Mouse (Mus musculus) kidney, adult 18-20 months (tissue): ENCODE measurements around the gene Uaca.
"Not testable (repeated sequence)": the region's sequence is repeated elsewhere in the genome, so short reads cannot be mapped to it uniquely, and the experiment has no call there.

ENCODE experiments used
- DNase-seq: peaks from one replicate; pipeline ENCODE4 v3.0.0; 2021

The Uaca gene

DNA sequence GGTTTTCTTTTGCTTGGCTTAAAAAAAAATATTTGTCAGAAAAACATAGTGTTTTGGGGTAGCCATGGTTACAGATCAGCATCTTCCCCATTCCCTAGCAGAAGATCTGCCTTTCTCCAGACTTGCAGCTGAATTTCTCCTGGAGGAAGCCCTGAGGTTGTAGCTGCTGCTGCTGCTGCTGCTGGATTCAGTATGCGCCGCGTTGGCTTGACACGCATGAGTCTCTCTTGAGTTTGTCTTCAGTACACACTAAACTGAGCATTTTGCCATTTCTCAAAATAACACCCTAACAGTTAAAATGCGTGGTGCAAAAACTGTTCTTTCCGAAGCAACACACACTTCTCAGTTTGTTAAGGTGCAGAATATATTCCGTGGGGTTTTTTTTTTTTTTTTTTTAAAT lies 1.7 kb downstream of the Uaca start:
- DNase-seq, result no peak

DNA sequence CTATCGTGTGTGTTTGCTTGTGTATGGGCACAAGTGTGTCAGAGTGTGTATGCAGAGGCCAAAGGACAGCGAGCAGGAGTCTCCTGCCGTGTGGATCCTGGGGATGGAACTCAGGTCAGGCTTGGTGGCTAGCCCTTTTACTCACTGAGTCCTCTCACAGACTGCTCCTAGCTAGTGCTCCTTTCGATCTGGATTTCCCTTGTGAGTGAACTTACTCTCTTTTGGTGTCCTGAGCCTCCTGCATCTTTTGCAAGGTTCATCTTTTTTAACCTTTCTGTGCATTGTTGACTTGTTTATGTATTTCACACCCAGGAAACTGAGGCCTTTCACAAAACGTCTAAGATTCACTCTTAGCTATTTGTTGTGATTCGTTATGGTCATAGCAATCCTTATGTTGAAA lies 2.8 kb downstream of the Uaca start:
- no peak for DNase-seq

DNA sequence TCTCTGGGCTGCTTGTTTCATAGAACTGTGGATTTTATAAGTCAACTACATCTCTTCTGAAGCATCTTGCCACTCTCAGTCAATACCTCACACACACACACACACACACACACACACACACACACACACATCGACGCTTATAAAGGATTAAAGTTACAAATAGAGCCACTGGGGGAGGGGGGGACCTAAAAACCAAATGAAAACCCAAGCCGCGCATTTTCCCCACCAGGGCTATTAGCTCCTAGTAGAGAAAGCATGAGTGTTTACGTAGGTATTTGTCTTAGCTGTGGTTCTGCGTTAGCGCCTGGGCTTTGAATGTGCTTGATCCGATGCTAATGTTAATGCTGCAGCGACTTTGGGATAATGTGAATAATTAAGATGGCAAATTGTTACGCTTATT lies 4.7 kb downstream of the Uaca start:
- no peak for DNase-seq

DNA sequence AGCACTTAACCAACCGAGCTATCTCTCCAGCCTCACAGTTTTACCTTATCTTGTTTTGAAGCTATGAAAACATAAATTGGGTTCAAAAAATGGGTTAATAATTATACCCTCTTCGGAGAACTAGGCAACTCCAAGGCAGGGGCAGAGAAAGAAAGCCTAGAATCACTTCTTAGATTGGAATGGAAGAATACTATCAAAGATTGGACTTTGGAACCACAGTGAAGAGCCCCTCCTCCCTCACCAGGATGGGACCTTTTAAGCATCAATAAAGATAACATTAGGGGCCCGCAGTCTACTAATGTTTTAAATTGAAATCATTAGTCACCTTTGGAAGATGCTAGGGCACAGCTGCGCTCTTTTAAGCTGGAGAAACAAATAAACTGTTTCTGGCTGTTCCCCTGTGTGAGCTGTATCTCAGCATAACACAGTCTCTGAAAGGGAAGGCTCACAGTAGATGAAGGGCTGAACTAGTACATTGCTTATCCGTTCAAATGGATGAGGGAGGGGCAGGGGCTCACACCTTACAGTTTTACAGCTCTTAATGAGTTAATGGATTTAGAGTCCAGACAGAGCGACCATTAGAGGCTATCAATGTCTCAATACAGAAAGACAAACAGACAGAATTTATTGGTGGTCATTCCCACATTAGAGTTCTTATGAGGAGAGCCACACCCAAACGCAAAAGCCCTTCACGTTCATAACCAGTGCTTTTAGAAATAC lies 6.5 kb downstream of the Uaca start:
- DNase-seq, result no peak

DNA sequence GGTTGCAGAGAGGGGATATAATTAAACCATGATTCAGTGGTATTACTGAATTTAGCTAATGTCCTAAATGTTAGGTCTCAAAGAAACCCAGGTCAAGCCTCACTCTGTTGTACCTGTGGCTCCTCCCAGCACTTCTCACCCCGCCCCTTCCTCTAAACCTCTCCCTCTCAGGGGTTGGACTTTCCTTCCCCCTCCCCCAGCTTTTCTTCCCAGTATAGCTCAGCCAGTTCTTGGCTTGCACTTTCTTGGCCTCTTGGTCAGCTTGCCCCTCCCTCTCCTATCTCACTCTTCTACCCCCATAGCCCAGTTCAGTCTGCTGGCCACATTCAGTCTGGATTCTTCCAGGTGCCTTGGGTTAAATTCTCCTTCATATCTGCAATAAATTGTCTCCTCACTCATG lies 7.4 kb downstream of the Uaca start:
- DNase-seq, result no peak

DNA sequence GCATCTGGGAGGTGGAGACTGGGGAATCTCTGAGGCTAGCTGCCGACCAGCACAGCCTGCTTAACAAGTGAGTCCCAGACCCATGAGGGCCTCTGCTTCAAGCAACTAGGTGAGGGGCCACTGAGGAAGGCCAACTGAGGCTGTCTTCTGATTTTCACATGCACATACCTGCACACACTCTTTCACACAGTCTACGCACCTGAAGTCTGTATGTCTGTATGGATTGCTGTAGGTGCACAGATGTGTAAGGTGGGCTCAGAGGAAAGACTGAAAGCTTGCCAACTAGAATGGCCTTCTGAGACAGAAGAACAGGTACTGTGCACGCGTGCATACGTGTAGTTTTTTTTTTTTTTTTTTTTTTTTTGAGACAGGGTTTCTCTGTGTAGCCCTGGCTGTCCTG lies 8.0 kb downstream of the Uaca start:
- no peak for DNase-seq

DNA sequence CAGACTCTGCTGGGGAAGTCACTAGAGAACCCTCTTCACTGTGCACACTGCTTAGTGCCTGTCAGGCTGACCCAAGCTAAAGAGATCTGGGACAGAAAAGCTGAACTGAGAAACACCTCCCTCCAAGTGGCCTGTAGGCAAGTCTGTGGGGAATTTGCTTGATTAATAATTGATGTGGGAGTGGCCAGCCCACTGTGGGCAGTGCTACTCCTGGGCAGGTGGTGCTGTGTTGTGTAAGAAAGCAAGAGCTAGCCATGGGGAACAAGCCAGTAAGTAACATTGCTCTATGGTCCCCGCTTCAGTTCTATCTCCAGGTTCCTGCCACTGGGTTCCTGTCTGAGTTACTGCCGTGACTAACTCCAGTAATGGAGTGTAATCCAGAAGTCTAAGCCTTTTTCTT lies 11.7 kb downstream of the Uaca start:
- peak; percentile 54 for DNase-seq

DNA sequence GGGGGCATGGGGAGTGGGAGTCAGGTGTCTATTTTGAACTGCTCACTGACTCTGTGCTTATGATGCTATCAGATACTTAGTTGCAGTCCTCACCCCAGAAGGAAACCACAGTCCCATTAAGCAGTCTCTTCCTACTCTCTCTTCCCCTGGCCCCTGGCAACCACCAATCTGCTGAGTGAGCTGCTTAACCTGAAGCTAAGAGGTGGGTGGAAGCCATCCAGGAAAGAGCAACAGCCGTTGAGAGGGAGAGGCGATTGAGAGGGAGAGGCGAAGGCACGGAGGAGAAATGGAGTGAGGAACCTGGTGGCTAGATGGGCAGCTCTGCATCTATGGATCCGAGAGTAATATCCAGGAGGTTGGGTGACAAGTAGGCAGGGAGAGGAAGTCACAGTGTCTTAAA lies 13.7 kb downstream of the Uaca start:
- DNase-seq, result no peak

DNA sequence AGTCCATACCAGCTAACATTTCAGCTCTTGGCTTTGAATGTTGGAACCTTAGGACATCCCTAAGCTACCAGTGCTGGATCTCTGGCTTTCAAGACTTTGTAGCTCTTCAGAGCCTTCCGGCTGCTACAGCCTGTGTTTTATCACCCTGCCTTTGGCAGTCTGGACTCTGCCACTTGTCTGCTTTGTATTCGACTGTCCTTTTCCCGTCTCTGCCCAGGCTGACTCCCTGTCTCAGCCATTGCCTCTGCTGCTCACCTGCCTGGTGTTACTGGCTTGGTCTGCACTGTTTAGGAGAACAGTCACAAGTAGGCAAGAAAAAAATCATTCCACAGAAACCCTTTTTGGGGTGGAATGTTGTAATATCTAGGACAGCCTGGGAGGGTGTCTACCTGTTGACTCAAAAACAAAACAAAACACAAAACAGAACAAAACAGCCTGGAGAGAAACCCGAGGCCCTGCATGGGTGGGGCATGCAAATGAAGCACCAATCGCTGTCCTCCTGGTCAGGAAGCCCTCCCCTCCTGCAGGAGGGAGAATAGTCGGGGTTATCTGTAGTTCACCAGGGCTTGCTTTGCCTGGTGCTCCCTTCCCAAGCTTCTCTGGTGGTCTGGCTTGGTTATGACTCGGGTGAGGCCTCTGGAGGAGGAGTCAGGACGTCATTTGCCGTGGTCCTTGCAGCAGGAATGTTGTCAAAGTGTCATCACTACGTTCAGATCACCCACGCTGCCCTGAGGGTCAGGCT lies 19.0 kb downstream of the Uaca start:
- DNase-seq, result peak; percentile 45

DNA sequence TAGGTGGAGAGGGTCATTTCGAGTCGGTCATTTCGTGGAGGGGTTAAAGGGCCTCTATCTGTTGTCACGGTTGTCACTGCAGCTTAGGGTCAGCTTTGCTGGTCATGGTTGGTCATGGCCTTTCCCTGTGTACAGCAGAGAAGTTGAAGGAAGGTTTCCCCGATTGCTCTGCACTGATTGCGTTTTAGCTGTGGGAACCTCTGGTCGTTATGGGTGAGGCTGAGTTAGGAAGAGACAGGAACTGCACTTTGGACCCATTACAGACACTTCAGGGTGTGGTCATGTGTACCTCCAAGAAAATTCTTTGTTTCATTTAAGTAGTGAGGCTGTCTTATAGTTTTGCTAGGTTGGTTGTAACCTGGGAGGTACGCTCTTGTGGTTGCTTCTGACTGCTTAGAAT lies 21.2 kb downstream of the Uaca start:
- DNase-seq, result no peak

DNA sequence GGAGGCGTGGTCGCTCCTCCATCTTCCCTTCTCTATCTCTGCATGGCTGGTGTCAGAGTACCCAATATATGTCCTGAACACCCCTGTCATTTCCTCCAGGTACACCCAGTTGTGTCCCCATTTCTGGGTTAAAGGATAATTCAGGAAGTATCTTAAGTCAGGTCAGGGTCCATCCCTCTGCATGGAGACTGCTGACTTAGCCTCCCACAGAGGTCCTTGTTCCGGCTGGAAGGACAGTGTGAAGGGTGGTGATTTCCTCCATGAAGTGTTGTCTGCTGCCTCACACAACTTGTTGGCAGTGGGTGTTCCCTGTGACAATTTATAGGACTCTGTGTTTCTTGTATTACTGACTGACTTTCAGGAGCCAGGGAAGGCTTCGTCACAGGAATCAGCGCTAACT lies 23.2 kb downstream of the Uaca start:
- DNase-seq, result peak; percentile 50

DNA sequence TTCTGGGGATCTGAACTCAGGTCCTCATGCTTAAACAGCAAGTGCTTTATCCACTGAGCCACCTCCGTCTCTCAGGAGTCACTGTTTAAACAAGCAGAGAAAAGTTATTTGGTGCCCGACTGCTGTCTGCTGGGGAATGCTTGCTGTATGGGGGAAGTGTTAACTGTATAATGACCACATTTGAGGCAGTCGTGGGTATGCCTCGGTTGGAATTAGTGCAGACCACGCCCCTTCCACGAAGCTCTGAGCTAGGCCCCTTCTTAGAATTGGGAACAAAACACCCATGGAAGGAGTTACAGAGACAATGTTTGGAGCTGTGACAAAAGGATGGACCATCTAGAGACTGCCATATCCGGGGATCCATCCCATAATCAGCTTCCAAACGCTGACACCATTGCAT lies 24.2 kb downstream of the Uaca start:
- DNase-seq, result not testable (repeated sequence)

DNA sequence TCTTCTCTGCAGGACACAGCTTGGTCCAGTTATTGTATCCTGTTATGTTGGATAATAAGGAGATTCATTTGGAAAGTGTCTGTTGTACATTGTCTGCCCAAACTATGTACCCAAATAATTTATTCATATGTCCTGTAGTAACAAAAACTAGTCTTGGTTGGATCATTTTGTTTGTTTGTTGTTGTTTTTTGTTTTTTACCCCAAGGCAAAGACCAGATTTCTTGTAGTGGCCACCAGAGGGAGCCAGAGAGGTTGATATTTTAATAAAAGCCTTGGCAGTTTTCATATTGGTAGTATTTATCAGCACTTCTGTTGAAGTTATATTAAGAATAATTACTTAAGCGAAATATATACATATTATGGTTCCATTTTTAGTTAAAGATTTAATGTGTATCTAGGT lies 25.0 kb downstream of the Uaca start:
- no peak for DNase-seq

DNA sequence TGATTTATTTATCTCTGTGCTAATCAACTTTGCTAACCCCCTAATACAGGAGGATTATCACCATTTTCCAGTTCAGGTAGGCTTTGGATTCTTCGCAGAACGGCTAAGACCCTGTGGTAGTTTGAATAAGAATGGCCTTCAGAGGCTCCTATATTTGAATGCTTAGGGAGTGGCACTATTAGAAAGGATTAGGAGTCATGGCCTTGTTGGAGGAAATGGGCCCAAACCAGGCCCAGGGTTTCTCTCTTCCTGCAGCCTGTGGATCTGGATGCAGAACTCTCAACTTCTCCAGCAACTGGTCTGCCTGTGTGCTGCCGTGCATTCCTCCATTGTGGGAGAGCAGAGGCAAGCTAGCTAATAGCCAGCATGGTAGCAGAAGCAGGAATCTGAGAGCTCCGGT lies 27.2 kb downstream of the Uaca start:
- no peak for DNase-seq

DNA sequence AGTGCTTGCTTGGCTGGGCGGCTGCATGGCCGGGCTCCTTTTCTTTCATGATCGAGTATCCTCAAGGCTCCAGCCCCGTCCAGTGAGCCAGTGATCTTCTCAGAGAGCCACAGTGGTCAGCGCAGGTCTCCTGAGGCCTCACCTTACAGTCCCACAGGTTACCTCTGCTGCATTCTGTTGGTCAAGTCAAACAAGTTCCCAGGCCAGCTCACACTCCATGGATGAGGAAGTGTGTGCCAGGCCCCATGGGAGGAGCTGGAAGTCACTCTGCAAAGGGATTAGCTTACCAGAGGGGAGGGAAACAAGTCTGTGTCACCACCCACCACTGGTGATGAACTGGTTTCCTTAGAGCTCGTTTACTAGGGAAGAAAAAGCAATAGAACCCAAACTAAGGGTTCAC lies 28.3 kb downstream of the Uaca start:
- no peak for DNase-seq

DNA sequence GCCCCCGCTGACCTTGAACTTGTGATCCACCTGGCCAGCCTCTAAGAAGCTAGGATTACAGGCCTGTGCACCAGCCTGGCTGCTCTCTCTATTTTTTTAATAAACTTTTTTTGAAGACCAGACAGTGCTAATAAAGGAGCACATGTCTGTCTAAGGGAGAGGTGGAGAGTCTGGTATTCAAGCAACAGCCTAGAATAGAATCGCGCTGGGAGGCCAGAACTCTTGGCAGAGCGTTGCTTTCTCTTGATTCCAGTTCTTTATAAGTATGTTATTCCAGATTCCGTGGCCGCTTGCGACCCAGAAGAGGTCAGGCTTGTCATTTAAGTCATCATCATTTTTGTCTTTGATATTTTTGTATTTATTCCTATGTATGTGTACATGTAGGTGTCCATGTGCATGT lies 31.2 kb downstream of the Uaca start:
- DNase-seq, result no peak

DNA sequence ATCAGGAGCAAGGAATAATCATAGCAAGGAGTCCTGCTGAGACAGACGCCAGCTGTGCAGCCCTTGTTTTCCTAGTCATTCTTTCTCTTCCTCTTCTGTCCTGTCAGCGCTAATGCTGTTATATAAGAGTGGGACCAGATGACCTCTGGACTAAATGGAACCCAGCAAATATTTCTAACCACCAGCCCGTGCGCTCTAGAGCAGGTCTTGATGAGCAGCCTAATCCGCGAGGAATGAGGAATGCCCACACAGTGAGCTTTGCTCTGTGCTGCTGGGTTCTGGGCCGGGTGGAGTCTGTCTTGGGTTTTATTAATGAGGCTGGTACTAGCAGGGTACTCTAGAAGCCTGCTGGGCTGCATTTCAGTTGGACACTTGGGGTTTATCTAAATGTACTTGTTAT lies 32.4 kb downstream of the Uaca start:
- peak; percentile 61 for DNase-seq

DNA sequence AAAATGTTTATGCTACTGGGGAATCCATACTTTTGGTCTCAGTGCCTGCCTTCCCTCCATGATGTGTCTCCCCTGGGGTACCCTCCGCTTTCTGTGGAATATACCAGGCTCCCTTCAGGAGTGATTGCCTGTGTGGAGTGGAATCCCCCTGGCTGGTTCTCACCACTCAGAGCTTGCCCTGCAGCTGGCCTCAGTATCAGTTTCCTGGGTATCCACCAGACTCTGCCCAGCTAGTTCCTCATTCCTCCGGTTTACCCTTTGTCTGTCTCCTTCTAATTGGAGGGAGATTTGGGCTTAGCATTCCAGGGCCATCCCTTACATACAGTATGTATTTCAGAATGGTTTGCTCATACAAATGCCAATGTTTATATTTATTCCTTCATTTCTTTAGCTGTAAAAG lies 33.9 kb downstream of the Uaca start:
- no peak for DNase-seq

DNA sequence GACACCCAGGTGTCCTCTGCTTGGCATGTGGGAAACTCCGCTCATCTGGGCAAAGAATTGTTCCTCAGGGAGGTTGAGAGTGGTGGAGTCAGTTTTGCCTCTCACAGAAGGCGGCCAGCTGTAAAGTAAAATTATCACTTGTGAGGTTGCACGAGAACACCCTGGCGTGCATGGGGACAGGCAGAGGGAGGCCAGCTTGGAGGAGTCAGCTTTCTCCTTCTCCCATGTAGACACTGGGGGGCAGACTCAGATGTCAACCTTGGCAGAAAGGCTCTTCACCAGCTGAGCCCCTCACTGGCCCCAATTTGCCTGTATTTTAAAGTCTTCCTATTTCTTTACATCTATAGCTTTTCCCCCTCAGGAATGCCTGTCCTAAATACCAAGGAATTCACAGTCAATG lies 35.3 kb downstream of the Uaca start:
- no peak for DNase-seq

DNA sequence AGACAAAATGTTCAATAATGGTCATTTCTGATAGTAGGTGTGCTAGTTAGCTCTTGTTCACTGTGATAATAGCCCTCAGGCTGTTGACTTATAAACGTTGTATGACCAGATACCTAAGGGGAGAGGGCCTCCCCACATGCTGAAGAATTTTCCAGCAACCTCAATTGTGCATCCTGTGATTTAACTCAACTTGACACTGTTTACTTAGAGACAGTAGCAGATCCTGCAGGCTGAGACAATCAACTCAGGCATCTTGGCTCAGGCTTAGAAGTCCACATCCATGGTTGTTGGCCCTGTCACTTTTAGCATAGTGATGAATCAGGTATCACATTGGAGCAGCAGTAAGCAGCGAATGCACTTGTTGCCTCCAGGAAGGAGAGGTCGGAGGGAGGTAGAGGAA lies 35.7 kb downstream of the Uaca start:
- DNase-seq, result no peak

DNA sequence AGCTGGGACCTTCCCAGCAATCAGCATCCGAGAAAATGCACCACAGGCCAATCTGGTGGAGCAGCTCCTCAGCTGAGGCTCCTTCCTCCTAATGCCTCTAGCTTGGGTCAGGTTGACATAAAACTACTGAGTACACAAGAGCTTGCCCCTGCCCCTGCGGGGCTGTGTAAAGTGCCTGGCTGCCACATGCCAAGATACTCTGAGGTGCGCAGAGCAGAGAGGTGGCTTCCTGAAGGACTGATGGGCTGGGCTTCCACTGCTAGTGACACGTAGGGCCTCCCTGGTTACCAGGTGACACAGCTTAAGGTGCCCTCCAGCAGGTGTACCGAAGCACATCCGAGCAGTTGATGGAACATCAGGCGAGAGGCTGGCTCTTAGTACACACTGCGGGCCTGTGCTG lies 37.9 kb downstream of the Uaca start:
- DNase-seq, result no peak

DNA sequence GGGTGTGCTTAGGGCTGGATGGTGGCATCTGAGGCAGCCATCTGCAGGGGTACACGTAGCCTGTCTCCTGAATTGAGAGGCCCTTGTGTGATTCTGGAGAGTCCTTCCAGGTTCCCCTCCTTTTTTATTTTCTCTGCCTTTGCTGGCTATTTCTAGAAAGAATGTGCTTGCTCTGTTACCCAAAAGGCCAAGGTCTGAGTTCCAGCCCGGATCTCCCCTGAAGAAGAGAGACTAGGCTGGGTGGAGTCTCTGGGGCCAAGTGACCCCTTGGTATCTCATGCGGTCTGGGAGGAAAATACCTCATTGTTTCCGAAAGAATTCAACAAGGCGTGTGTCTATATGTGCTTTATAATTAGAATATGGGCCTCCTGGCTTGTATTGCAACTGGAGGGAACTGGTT lies 41.8 kb downstream of the Uaca start:
- DNase-seq, result no peak

DNA sequence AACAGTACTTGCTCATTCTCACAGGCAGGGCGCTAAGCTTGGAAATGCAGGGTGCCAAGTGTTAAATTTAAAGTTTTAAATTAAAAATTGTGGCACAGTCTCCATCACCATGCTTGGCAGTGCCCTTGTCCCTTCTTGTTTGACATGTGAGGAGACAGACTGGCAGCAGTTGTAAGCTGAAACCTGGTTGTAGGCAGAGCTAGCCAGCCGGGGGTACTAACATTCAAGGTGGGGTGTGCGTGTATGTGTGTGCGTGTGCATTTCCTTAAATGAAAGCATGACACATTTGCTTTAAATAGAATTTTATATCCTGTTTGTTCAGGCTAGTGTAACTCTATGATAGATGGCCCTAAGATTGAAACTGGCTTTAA lies 42.7 kb downstream of the Uaca start:
- DNase-seq, result no peak

DNA sequence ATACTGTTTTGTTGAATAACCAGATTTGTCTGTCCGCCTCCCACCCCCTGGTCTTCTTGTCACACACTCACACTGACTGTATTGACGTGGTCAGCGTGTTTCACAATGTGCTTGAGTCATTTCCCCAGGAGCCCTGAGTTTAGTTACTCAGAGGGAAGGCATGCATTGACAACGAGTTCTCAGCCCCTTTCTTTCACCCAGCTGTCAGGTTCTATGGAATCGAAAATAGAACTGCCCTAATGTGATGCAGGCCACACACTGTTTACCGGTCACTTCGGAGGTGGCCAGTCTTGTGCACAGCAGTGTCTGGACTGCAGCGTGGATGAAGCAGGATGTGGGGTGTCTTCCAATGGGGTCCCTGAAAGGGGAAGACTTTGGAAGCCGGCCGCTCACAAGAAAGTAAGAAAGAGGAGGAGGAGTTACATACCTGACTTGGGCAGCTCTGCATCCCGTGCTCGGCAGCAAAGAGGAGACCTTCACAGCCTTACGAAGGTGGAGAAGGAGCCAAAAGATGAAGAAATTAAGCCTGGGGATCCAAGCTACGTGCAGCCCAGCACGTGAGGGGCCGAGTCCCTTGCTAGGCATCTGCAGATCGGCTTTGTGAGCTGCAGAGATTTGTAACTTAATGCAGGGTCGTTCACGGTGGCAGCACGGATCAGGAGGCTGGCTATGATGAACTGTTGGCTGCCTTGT lies 43.3 kb downstream of the Uaca start:
- DNase-seq, result peak; percentile 47
